Mouse (Mus musculus) brain, embryonic 14.5 days (tissue): ENCODE data around the gene Plcl2.

Experiments used
- CTCF ChIP-seq: fragments of 200-500 bp; IDR thresholded peaks from 2 replicates; pipeline ENCODE4 v1.5.1; 2012; ENCODE audit warnings: inconsistent platforms, mild to moderate bottlenecking, moderate library complexity, borderline replicate concordance; ENCODE audit not compliant: insufficient read depth, insufficient read length; ENCODE audit errors: extremely low read depth
- POLR2A ChIP-seq: fragments of 200-500 bp; IDR thresholded peaks from 2 replicates; pipeline ENCODE4 v1.6.1; 2012; ENCODE audit warnings: mild to moderate bottlenecking, inconsistent platforms, borderline replicate concordance; ENCODE audit not compliant: poor library complexity, insufficient read depth, insufficient read length, severe bottlenecking; ENCODE audit errors: extremely low read depth

- TF ChIP-seq CTCF = no peak
- TF ChIP-seq POLR2A = no peak
Measured at GRCm38 (mm10) chr17:50628716-50629115, 119.5 kb downstream of the Plcl2 start.
